Mouse (Mus musculus) A20 (cell line): ENCODE measurements around the gene Ofcc1.

Experiments
- DNase-seq: peaks from one replicate; pipeline ENCODE4 v3.0.0-alpha.2; 2011; ENCODE audit warnings: low read depth, low spot score

Gene Ofcc1

GRCm38 (mm10) chr13:40000236-40000635 is 361.0 kb downstream of the Ofcc1 start:
- DNase-seq: no peak

DNA sequence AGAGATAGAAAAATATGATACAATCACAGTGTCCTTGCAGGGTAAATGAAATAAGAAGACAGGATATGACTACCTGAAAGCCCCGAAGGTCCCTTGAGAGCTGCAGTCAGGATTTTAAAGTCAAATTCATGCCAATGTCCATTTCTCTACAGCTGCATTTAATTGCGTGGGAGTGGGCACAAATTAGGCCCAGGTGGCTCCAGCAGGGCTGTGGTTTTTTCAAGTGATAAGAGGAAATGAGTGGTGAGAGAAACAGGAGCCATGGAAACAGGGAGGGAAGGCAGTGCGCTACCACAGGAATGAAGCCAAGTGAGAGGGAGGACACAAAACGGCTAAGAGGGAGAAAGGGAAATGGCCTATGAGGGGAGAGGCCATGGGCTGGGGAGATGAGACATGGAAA is 363.3 kb downstream of the Ofcc1 start:
- no peak for DNase-seq

GRCm38 (mm10) chr13:39979294-39980061 is 381.8 kb downstream of the Ofcc1 start:
- no peak for DNase-seq

DNA sequence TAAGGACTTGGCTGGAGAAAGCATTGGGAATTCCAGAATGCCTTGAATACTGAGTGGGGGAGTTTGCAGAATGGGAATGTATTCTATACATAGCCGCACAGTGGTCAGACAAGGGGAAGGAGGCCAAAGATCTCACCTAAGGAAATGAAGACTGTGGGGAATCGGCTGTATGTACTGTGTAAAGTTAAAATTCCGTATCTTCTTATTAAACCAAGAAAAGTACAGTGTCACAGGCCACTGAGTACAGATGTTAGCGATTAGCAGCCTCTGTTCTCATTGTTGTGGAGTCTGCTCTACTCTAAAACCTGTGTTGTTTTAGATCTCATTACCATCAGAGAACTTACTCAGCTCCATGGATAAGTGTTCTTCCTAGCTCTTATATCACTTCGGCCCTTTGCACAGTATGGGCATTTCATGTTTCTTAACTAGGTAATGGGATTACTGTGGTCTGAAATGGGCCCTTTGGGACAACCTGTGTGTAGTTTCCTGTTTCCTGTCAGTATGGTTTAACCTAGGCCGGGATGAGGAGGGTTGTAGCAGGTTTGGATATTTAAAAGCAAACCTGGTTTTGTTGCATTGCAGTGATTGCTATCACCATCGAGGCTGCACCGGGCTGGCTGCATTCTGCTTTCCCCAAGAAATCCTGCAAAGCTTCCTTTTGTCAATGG is 392.8 kb downstream of the Ofcc1 start:
- DNase-seq: no peak

- no peak for DNase-seq
These were observed 404.0 kb downstream of the Ofcc1 start for GRCm38 (mm10) chr13:39957226-39957625.

GRCm38 (mm10) chr13:39956017-39956416 is 405.2 kb downstream of the Ofcc1 start:
- DNase-seq: no peak
